Mouse (Mus musculus) C2C12 (cell line): ENCODE results near the gene Gna11.

Experiments
- CTCF ChIP-seq: IDR thresholded peaks from one replicate; pipeline ENCODE4 v1.5.1; 2011; ENCODE audit not compliant: control insufficient read depth, insufficient read depth, insufficient read length
- MAX ChIP-seq: IDR thresholded peaks from one replicate; pipeline ENCODE4 v1.6.1; 2011; ENCODE audit warnings: mild to moderate bottlenecking, control low read depth
- MYOD1 ChIP-seq: IDR thresholded peaks from one replicate; pipeline ENCODE4 v1.6.1; 2011; ENCODE audit warnings: low read depth; ENCODE audit not compliant: control insufficient read depth, insufficient read length
- MYOG ChIP-seq: IDR thresholded peaks from one replicate; pipeline ENCODE4 v1.6.1; 2011; ENCODE audit not compliant: control insufficient read depth, insufficient read length; ENCODE audit errors: extremely low read depth
- USF1 ChIP-seq: IDR thresholded peaks from one replicate; pipeline ENCODE4 v1.6.1; 2011; ENCODE audit warnings: low read depth, mild to moderate bottlenecking, control low read depth, moderate library complexity

GRCm38 (mm10) chr10:81564734-81565133, 19.7 kb upstream of the Gna11 start:
- peak; percentile 43 for TF ChIP-seq CTCF
- TF ChIP-seq MYOG, result no peak
- TF ChIP-seq MAX, result no peak
- no peak for TF ChIP-seq USF1
- no peak for TF ChIP-seq MYOD1
